Mouse (Mus musculus): Measurements from ENCODE around the gene Slc41a2. TPM values are rescaled to one million over a fixed set of nuclear protein-coding genes. Genes with fewer than 3 reads are reported as not detected.
A peak's percentile ranks its signal among the peaks of the same experiment; 100 is the strongest.

Slc41a2 gene
- total and polyA plus RNA-seq, 3 experiments, result 0.17 TPM; not detected in 2

DNA sequence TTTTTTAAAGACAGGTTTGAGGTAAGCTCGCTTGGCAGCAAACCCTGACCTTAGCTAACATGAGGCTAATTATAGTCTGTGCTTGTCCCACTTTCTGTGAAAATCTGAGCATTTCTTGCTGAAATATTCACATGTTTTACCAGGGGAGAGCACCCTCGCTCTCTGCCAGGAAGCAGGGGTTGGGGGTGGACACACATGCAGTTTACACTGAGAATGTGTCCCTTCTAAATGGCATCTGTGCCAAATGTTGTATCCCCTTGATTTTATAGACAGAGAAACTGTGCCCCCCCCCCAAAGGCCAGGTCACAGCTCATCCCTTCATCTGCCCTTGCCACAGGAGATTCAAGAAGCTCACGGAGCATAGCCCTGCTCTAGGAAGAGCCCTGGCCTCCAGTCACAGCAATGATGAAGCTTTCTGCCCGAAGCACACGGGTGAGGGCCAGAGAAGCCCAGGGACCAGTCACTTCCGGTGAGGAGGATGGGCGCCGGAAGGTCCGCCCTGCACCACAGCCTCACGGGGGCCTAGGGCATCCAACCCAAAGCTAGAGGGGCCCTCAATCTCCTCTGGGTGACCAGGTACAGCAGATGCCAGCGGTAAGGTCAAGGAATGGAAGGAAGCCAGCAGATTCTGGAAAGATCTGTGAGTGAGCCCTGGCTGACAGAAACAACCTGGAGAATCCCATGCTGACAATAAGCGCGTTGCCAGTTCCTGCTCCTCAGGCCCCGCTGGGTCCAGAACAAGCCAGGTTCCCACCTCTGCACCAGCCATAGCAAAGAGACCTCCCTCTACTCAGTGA is 134.6 kb downstream of the Slc41a2 start:
- Histone ChIP-seq H3K4me1 (ENCODE audit: control insufficient read depth in 1 of 2, insufficient read depth in 2 of 2) (peaks cover 0 to 14% of the 10 kb centered on the region in 2 experiments; a peak in 2 of 4 replicates), H3K79me2 (replicated peaks; ENCODE audit: control insufficient read depth, extremely low read depth, insufficient read depth, poor library complexity, severe bottlenecking) (no peaks in the 10 kb centered on the region), H3K36me3 (replicated peaks in 1 of 2; ENCODE audit: control insufficient read depth in 1 of 2, insufficient read depth in 1 of 2, low read length in 1 of 2) (no peaks in the 10 kb centered on the region), H3K9ac (ENCODE audit: insufficient read depth, low read depth) (no peak overlapping the region), H3K27ac (ENCODE audit: insufficient read depth, low read depth) (no peak overlapping the region), H3K4me3 (replicated peaks in 1 of 3; ENCODE audit: low read depth in 2 of 3, low read length in 2 of 3, poor library complexity in 1 of 3) (no peak overlapping the region), H3K27me3 (replicated peaks) (no peaks in the 10 kb centered on the region), H3K4me2 (ENCODE audit: insufficient read depth, low read depth, poor library complexity, severe bottlenecking) (no peak overlapping the region), H3K9me3 (replicated peaks; ENCODE audit: low read length) (no peaks in the 10 kb centered on the region)
- in situ Hi-C loops (cut with MboI; ENCODE audit: low pct_ligation_motif_present, low pct_unique_long_range_greater_than_20kb, low sequenced_read_pairs), result loop anchor here (25.0 kb wide), 1 partner anchor 416 kb away; no protein-coding TSS in a partner anchor
- dilution Hi-C loops (cut with MboI; ENCODE audit: extremely low pct_ligation_motif_present, extremely low pct_unique_long_range_greater_than_20kb, low sequenced_read_pairs), result no loop called here
- no peak for DNase-seq (ENCODE audit: extremely low read depth)
- TF ChIP-seq TBP (conservative IDR thresholded peaks at IDR 0.05; ENCODE audit: low read depth, low read length) (no peak), MAX (IDR thresholded peaks at IDR 0.05; ENCODE audit: low read length) (0 out of 2 replicates have a peak, but pooled peaks have one; percentile 17), MEF2A (IDR thresholded peaks at IDR 0.05; ENCODE audit: borderline replicate concordance, low read depth, low read length) (peak; percentile 33; the same call in 1 of the 2 replicates), RAD21 (IDR thresholded peaks at IDR 0.05; ENCODE audit: low read depth, low read length) (peak; percentile 6; the same call in 1 of the 2 replicates)

DNA sequence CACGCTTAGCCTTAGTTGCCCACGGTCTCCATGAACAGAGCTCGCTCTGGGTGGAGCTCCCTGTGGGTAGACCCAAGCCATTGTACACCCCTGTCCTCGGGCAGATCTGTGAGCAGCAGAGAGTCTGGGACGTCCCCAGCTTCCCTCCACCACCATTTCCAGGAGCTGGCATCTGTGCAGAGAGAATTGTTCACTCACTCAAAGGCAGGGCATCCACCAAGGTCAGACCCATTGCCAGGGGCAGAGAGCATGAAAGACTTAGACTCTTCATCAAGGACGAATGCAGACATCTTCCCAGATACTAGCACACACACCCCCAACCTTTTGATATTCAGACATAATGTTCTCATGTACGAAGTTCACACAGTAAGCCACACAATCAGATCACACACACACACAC is 136.2 kb downstream of the Slc41a2 start:
- DNase-seq (ENCODE audit: extremely low read depth), result no peak
- H3K36me3 ChIP-seq (replicated peaks in 1 of 2; ENCODE audit: control insufficient read depth in 1 of 2, insufficient read depth in 1 of 2, low read length in 1 of 2), result no peaks in the 10 kb centered on the region
- H3K9ac ChIP-seq (ENCODE audit: insufficient read depth, low read depth), result no peak overlapping the region
- dilution Hi-C loops (cut with MboI; ENCODE audit: extremely low pct_ligation_motif_present, extremely low pct_unique_long_range_greater_than_20kb, low sequenced_read_pairs), result no loop called here
- TF ChIP-seq NELFE (IDR thresholded peaks at IDR 0.05; ENCODE audit: low read depth, low read length), result no peak
- no peak for TF ChIP-seq CTCF (conservative IDR thresholded peaks at IDR 0.05 in 1 of 2, IDR thresholded peaks at IDR 0.05 in 1 of 2; ENCODE audit: low read depth in 2 of 2, low read length in 2 of 2)
- TF ChIP-seq RAD21 (IDR thresholded peaks at IDR 0.05; ENCODE audit: low read depth, low read length), result no peak
- no peak for TF ChIP-seq RCOR1 (conservative IDR thresholded peaks at IDR 0.05; ENCODE audit: low read depth, low read length)
- TF ChIP-seq TCF12 (IDR thresholded peaks at IDR 0.05; ENCODE audit: low read depth, low read length), result no peak
- TF ChIP-seq MAZ (IDR thresholded peaks at IDR 0.05; ENCODE audit: low read depth, low read length), result no peak
- TF ChIP-seq ZC3H11A (IDR thresholded peaks at IDR 0.05; ENCODE audit: low read depth, low read length), result no peak
- no peak for TF ChIP-seq GABPA (IDR thresholded peaks at IDR 0.05; ENCODE audit: insufficient replicate concordance, low read depth, low read length)
- no peak for TF ChIP-seq PAX5 (IDR thresholded peaks at IDR 0.05; ENCODE audit: low read length)
- no peak for TF ChIP-seq POLR2AphosphoS2 (IDR thresholded peaks at IDR 0.05; ENCODE audit: low read depth, low read length)
- TF ChIP-seq BHLHE40 (IDR thresholded peaks at IDR 0.05; ENCODE audit: low read depth, low read length), result no peak
- TF ChIP-seq E2F4 (IDR thresholded peaks at IDR 0.05; ENCODE audit: insufficient replicate concordance, low read depth, low read length), result no peak
- TF ChIP-seq CHD2 (IDR thresholded peaks at IDR 0.05; ENCODE audit: low read length), result no peak
- TF ChIP-seq IRF4 (IDR thresholded peaks at IDR 0.05; ENCODE audit: low read depth, low read length), result no peak
- no peak for TF ChIP-seq JUND (conservative IDR thresholded peaks at IDR 0.05; ENCODE audit: low read depth, low read length)
- H3K27me3 ChIP-seq (replicated peaks), result no peaks in the 10 kb centered on the region
- no peak overlapping the region for H3K27ac ChIP-seq (ENCODE audit: insufficient read depth, low read depth)
- peaks cover 0 to 17% of the 10 kb centered on the region in 2 experiments; a peak in 2 of 4 replicates for H3K4me1 ChIP-seq (ENCODE audit: control insufficient read depth in 1 of 2, insufficient read depth in 2 of 2)
- no peak overlapping the region for H3K4me2 ChIP-seq (ENCODE audit: insufficient read depth, low read depth, poor library complexity, severe bottlenecking)
- H3K79me2 ChIP-seq (replicated peaks; ENCODE audit: control insufficient read depth, extremely low read depth, insufficient read depth, poor library complexity, severe bottlenecking), result no peaks in the 10 kb centered on the region
- H3K9me3 ChIP-seq (replicated peaks; ENCODE audit: low read length), result no peaks in the 10 kb centered on the region
- in situ Hi-C loops (cut with MboI; ENCODE audit: low pct_ligation_motif_present, low pct_unique_long_range_greater_than_20kb, low sequenced_read_pairs), result loop anchor here (25.0 kb wide), 1 partner anchor 414 kb away; no protein-coding TSS in a partner anchor
- no peak overlapping the region for H3K4me3 ChIP-seq (replicated peaks in 1 of 3; ENCODE audit: low read depth in 2 of 3, low read length in 2 of 3, poor library complexity in 1 of 3)

All from CH12.LX (cell line).